Mouse (Mus musculus) mammary gland, adult 2 months (tissue): Measurements from ENCODE around the gene Dynll2. TPM values are rescaled to one million over a fixed set of nuclear protein-coding genes. Genes with fewer than 3 reads are reported as not detected.

Source experiments
- polyA plus RNA-seq: library from polyadenylated mRNA; depleted of rRNA; stranded (reverse); fragments of >200 nt; gene quantifications from 2 replicates; pipeline ENCODE4 v1.2.3, GENCODE M21; 2012; ENCODE audit warnings: low replicate concordance; rRNA removed

Gene Dynll2
- 61.7 and 97.8 TPM in 2 replicates for polyA plus RNA-seq

GRCm38 (mm10) chr11:87986831-87987793, at the start of gene Dynll2:
Gene Dynll2 (minus strand): TSS chr11:87987533.

Other genes starting within 250 kb of the Dynll2 start
- 43.3 and 78.5 TPM in 2 replicates for gene Supt4a, start 250.0 kb downstream of the Dynll2 start, polyA plus RNA-seq
- 3.8 and 4.8 TPM in 2 replicates for gene Tspoap1, start 227.0 kb downstream of the Dynll2 start, polyA plus RNA-seq
- gene Mpo, start 194.0 kb downstream of the Dynll2 start, polyA plus RNA-seq, result 1.5 and 1.9 TPM in 2 replicates
- 0.11 and 0.14 TPM in 2 replicates for gene Lpo, start 159.2 kb downstream of the Dynll2 start, polyA plus RNA-seq
- gene Mks1, start 134.3 kb downstream of the Dynll2 start, polyA plus RNA-seq, result 13.6 and 14.6 TPM in 2 replicates
- 0.07 and 0.42 TPM in 2 replicates for gene Epx, start 112.0 kb downstream of the Dynll2 start, polyA plus RNA-seq
- not detected in 2 replicates for gene Olfr462, start 95.3 kb downstream of the Dynll2 start, polyA plus RNA-seq
- not detected in 2 replicates for gene Olfr463, start 90.1 kb downstream of the Dynll2 start, polyA plus RNA-seq
- not detected in 2 replicates for gene Olfr464, start 66.6 kb downstream of the Dynll2 start, polyA plus RNA-seq
- 68.3 and 160 TPM in 2 replicates for gene Srsf1, start 59.8 kb upstream of the Dynll2 start, polyA plus RNA-seq
- 15.1 and 28.3 TPM in 2 replicates for gene Vezf1, start 80.7 kb upstream of the Dynll2 start, polyA plus RNA-seq
- gene Cuedc1, start 110.5 kb upstream of the Dynll2 start, polyA plus RNA-seq, result 40.3 and 40.6 TPM in 2 replicates
- 35.3 and 39.0 TPM in 2 replicates for gene Mrps23, start 216.9 kb upstream of the Dynll2 start, polyA plus RNA-seq